Mouse (Mus musculus) spleen, postnatal 4 days (tissue): ENCODE measurements around the gene Gck.
A peak's percentile ranks its signal among the peaks of the same experiment; 100 is the strongest.
"Not testable (repeated sequence)": the region's sequence is repeated elsewhere in the genome, so short reads cannot be mapped to it uniquely, and the experiment has no call there.

Experiments
- DNase-seq, 2 experiments: peaks; one replicate each; pipeline ENCODE4 v3.0.0; 2022; ENCODE audit warnings: low spot score in 2 of 2

Gck gene

GRCm38 (mm10) chr11:5908642-5909041, 41.2 kb downstream of the Gck start:
- DNase-seq = no peak

DNA sequence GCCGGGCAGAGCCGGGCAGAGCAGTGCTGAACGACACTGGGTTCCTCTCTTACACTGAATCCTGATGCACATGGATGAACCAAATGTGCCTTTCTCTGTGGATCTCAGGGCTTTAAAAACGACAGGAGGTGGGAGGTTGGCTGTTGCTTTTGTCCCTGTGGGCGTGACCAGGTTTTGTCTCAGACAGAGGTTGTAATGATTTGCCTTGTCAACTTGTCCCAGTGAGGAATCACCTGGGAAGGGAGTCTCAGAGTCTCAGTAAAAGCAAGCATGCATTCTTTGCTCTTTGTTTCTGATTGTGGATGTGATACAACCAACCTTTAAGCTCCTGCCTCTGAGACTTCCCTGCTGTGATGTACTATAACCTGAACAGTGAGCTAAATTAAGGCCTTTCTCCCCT, 42.8 kb downstream of the Gck start:
- DNase-seq = no peak

GRCm38 (mm10) chr11:5905778-5906518, 43.9 kb downstream of the Gck start:
- no peak for DNase-seq

DNA sequence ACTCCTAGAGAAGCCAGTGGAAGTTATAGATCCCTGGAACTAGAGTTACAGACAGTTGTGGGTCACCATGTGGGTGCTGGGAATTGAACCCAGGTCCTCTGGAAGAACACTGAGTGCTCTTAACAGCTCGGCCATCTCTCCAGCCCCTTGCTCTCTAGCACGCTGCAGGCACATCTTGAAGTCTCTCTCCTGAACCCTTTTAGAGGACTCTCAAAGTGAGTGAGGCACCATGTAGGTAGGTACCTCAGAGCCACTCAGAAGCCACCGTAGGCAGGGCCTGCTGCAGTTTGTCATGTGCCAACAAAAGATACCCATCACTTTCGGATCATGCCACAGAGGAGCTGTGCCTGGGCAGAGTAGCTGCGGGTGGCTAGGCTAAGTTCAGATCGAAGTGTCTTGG, 45.0 kb downstream of the Gck start:
- no peak for DNase-seq

DNA sequence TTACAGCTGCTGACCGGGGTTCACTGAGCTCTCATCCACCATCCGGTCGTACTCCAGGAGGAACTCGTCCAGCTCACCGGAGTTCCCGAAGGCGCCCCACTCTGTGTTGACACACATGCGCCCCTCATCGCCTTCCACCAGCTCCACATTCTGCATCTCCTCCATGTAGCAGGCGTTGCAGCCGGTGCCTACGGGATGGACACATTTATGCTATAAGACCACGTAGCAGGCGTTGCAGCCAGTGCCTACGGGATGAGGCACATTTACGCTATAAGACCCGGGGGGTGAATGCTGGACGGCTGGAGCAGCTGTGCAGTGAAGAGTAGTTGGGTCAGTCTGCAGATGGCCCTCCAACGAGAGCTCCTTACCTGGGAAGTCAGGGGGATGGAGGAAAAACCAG, 45.5 kb downstream of the Gck start:
- no peak for DNase-seq

GRCm38 (mm10) chr11:5903844-5904243, 46.0 kb downstream of the Gck start:
- DNase-seq = no peak

DNA sequence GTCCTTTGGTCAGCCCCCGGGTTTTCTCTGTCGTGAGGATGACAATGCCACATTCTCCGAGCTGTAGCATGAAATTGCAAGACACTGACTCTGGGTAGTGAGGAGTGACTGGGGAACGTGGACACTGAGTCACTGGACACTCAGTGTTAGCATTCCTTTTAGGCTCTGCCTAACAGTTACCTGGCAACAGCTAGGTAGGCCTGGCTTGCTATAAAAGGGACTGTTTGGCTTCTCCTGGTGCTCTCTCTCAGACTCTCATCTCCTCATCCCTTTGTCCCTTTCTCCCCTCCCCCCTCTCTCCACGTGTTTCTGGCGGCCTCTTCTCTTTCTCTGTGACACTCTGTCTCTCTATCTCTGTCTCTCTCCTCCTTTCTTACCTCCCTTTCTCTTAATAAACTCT, 47.5 kb downstream of the Gck start:
- DNase-seq = no peak

GRCm38 (mm10) chr11:5901950-5902349, 47.9 kb downstream of the Gck start:
- DNase-seq = no peak

DNA sequence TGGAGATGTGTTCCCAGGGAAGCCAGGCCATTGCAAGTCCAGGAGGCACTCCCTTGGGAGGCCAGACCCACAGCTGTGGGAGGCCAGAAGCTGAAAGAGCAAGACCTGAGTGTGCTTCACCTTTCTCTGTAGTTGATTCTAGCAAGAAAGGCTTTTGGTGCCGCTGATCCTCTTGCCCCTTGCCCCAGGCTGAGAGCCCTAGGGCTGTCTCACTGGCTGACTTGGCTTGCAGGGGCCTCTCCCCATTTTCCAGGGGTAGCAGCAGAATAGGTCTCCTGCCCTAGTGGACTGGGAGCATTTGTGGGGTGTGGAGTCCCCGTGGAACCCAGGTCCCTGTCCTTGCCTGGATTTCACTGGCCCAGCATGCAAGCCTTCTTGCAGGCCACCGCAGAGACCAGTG, 48.6 kb downstream of the Gck start:
- no peak for DNase-seq

- DNase-seq = no peak
Measured at GRCm38 (mm10) chr11:5899286-5899685, 50.6 kb downstream of the Gck start.

- DNase-seq = no peak
Measured at GRCm38 (mm10) chr11:5898531-5898930, 51.4 kb downstream of the Gck start, which contains the start of gene Myl7. TSS of gene Myl7 (minus strand) at chr11:5898782.

DNA sequence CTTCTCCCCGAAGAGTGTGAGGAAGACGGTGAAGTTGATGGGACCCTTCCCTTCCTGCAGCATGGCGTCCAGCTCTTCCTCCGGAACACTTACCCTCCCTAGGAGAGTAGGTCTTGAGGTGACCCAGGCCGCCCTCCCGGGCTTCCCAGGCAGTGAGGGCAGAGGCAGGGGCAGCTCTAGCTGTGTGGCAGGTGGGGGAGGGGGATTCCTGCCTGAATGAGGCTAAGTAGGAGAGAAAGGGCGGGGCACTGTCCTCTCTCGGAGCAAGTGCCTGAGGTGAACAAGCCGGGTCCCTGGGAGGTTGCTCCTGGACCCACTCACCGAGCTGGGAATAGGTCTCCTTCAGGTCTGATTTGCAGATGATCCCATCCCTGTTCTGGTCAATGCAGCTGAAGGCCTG, 52.0 kb downstream of the Gck start:
- DNase-seq = no peak

- no peak for DNase-seq
Measured at GRCm38 (mm10) chr11:5897230-5897629, 52.7 kb downstream of the Gck start.

GRCm38 (mm10) chr11:5893807-5894206, 56.1 kb downstream of the Gck start:
- no peak for DNase-seq

- DNase-seq = no peak
Measured at GRCm38 (mm10) chr11:5892810-5893368, 57.0 kb downstream of the Gck start.

DNA sequence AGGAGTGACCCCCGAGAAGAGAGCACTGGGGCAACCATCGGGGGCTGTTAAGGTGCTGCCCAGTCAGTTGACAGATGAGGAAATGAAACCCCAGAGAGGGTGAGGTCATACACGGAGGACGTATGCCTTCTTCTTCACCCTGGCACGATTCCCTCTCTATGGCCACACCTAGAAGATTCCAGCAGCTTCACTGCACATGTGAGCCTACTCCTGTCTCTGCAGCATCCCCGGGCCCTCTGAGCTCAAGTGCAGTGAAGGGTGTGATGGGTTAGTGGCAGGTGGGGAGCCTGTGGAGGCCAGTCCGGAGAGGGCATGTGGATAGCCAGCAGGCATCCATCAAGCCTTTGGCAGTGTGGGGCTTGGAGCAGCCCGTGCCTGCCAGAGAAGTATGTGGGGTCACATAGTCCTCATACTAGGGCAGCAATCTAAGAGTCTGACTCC, 57.7 kb downstream of the Gck start:
- DNase-seq = no peak

DNA sequence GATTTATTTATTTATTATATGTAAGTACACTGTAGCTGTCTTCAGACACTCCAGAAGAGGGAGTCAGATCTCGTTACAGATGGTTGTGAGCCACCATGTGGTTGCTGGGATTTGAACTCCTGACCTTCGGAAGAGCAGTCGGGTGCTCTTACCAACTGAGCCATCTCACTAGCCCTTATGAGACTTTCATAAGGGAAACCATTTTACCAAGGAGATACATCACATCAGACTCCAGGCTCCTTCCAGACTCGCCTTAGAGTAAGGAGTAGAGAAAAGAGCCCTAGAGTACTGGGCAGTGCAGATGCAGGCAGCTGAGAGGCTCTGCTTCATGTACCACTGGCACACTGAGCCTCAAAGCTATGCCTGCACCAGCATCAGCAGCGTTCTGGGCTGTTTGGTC, 61.3 kb downstream of the Gck start:
- not testable (repeated sequence) for DNase-seq

GRCm38 (mm10) chr11:5887250-5887649, 62.6 kb downstream of the Gck start:
- DNase-seq = no peak

DNA sequence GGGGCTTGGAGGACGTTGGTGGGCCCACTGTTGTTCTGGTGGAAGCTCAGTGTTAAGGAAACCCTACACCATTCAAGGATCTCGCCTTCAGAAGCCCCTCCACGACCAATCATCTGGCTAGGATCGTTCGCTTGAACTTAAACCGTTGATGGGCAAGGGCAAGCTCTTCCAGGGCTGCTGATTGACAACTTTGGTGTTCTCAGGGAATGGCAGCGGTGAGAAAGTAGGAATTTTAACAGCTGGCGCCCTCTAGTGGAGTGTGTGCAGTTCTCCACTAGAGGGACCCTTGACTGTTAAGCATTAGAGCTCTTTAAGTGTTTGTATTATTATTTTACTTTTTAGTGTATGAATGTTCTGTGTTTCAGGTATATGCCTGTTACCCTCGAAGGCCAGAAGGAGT, 63.7 kb downstream of the Gck start:
- peak; percentile 41 to 79 for DNase-seq

GRCm38 (mm10) chr11:5882518-5882917, 67.4 kb downstream of the Gck start:
- DNase-seq = no peak

DNA sequence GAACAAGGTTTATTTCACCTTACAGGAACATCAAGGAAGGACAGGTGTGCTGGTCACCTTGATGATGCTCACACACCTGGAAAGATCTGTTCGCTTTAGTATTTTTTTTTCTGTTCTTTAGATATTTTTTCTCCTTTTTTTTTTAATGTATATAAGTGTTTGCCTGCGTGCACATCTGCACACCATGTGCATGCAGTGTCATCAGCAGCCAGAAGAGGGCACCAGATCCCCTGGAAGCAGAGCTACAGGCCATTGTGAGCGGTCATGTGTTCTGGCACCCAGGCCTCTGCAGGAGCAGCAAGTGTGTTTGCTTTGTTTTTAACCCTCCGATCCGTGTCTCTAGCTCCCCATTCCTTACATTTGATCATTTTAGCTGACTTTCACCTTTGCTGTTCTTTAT, 70.0 kb downstream of the Gck start:
- peak; percentile 73 to 87 for DNase-seq

DNA sequence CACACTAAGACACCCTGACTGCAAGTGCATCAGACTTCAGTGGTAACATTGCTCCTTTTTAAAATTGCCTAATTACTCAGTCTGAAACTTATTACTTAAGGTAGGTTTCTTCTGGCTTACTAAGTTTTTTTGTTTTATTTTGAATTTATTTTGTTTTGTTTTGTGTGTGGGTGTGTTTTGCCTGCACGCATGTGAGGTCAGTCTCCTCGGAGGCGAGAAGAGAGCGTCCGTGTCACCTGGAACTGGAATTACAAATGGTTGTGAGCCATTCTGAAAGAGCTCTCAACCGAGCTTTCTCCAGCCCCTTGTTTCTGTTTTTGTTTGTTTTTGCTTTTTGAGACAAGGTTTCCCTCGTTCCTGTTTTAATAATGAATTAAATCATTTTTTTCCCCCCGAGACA, 71.2 kb downstream of the Gck start:
- no peak for DNase-seq

- peak; percentile 98 for DNase-seq
Measured at GRCm38 (mm10) chr11:5877921-5878526, 71.9 kb downstream of the Gck start, which contains the start of gene Pold2. TSS of gene Pold2 (minus strand) at chr11:5878292.
